Mouse (Mus musculus) liver, postnatal 0 days (tissue): ENCODE measurements at regions not wholly inside any gene's neighbourhood (a gene's known extent, or its start where the extent isn't known, plus 50 kb on each side); places are given as distances from the start of the nearest gene placed in this dataset.
A peak's percentile ranks its signal among the peaks of the same experiment; 100 is the strongest.

Experiments
- ATAC-seq: fragments of 200-750 bp; cut with Nextera tagmentation; 2 replicates; pipeline ENCODE4 v1.8.0; 2017; ENCODE audit warnings: mild to moderate bottlenecking, moderate library complexity
- DNase-seq: peaks from one replicate; pipeline ENCODE4 v3.0.0-alpha.2; 2016
- H3K27ac ChIP-seq: fragments of 300-500 bp; sonication (generic); 2 replicates; pipeline ENCODE4 v1.5.1; 2014; ENCODE audit warnings: antibody characterized with exemption, moderate library complexity, mild to moderate bottlenecking, low read depth
- H3K27me3 ChIP-seq: fragments of 300-500 bp; sonication (generic); 2 replicates; pipeline ENCODE4 v1.6.1; 2014; ENCODE audit warnings: low read length, control low read depth, mixed read lengths; ENCODE audit not compliant: insufficient read depth
- H3K36me3 ChIP-seq: fragments of 300-500 bp; sonication (generic); replicated peaks from 2 replicates; pipeline ENCODE4 v1.6.1; 2014; ENCODE audit warnings: mild to moderate bottlenecking, control low read depth, low read length, moderate library complexity, mixed read lengths; ENCODE audit not compliant: insufficient read depth
- H3K4me1 ChIP-seq: fragments of 300-500 bp; sonication (generic); 2 replicates; pipeline ENCODE4 v1.6.1; 2014; ENCODE audit warnings: antibody characterized with exemption, mild to moderate bottlenecking, control low read depth; ENCODE audit not compliant: insufficient read depth
- H3K4me2 ChIP-seq: fragments of 300-500 bp; sonication (generic); 2 replicates; pipeline ENCODE4 v1.6.1; 2014; ENCODE audit warnings: low read depth, mild to moderate bottlenecking, low read length, moderate library complexity, mixed read lengths
- H3K4me3 ChIP-seq: fragments of 300-500 bp; sonication (generic); 2 replicates; pipeline ENCODE4 v1.5.1; 2014; ENCODE audit warnings: low read depth, low read length
- H3K9ac ChIP-seq: fragments of 300-500 bp; sonication (generic); replicated peaks from 2 replicates; pipeline ENCODE4 v1.6.1; 2014; ENCODE audit warnings: mild to moderate bottlenecking, moderate library complexity
- H3K9me3 ChIP-seq: fragments of 300-500 bp; sonication (generic); 2 replicates; pipeline ENCODE4 v1.6.1; 2016; ENCODE audit warnings: mild to moderate bottlenecking, control low read depth, low read length, mixed read lengths
- CTCF ChIP-seq: sonication (generic); IDR thresholded peaks from 2 replicates; pipeline ENCODE4 v1.5.1; 2016; ENCODE audit warnings: antibody characterized with exemption, low read depth
- EP300 ChIP-seq: IDR thresholded peaks from 2 replicates; pipeline ENCODE4 v1.6.1; 2016; ENCODE audit warnings: antibody characterized with exemption, low read depth, mild to moderate bottlenecking
- WGBS: fragments of 180-500 bp; shearing (Covaris S2); extraction: QIAGEN DNeasy Blood & Tissue Kit; methylation state at CpG from one replicate; pipeline ENCODE4 v1.1.7; 2014; ENCODE audit not compliant: insufficient replicate concordance; 5-methylcytosine and 5-hydroxymethylcytosine counted together

- Histone ChIP-seq H3K36me3 (no peaks in the 10 kb centered on the region), H3K4me2 (no peak overlapping the region), H3K9ac (no peak overlapping the region), H3K4me3 (no peak overlapping the region), H3K27me3 (no peaks in the 10 kb centered on the region), H3K27ac (no peak overlapping the region), H3K4me1 (peaks cover 7% of the 10 kb centered on the region), H3K9me3 (no peaks in the 10 kb centered on the region)
- ATAC-seq (no peak), DNase-seq (no peak)
- no peak for TF ChIP-seq CTCF
- TF ChIP-seq EP300 = no peak
- WGBS = 69% methylated on average over 11 of the region's 11 CpGs
These were observed 243.2 kb upstream of the Fn1 start for GRCm38 (mm10) chr1:71896141-71896725.

DNA sequence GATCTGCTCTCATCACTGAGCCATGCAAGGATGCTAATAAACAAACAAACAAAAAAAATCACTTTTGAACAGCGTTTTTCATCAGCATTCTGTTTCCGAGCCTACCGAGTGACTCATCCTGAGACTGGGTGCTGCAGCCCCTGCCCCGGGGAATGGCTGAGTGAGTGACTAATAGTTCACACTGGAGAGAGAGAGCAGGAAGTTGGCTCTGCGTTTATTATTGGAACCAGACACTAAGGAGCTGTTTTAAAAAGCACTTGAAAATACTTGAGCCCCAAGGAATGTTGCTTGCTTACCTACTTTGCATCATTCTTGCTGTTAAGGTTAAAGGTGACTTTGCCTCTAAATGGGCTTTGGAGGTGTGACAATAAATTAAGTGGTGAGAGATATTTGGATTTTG, 240.6 kb upstream of the Fn1 start:
- ATAC-seq (no peak), DNase-seq (no peak)
- Histone ChIP-seq H3K27me3 (no peaks in the 10 kb centered on the region), H3K4me2 (no peak overlapping the region), H3K27ac (no peak overlapping the region), H3K36me3 (no peaks in the 10 kb centered on the region), H3K9me3 (no peaks in the 10 kb centered on the region), H3K4me3 (no peak overlapping the region), H3K9ac (no peak overlapping the region), H3K4me1 (peaks cover 5% of the 10 kb centered on the region)
- 39% methylated on average over 5 of the region's 5 CpGs for WGBS
- TF ChIP-seq EP300 = no peak
- no peak for TF ChIP-seq CTCF

GRCm38 (mm10) chr1:71887809-71888208, 234.8 kb upstream of the Fn1 start:
- peak overlapping the region; percentile 61; the same call in 1 of the 2 replicates for H3K4me2 ChIP-seq
- 64% methylated on average over 3 of the region's 3 CpGs for WGBS
- peak overlapping the region; percentile 89 for H3K27ac ChIP-seq
- peak; percentile 94 for ATAC-seq
- TF ChIP-seq CTCF = no peak
- peak; percentile 69 for TF ChIP-seq EP300
- peak overlapping the region; percentile 58 for H3K9ac ChIP-seq
- peaks cover 15% of the 10 kb centered on the region for H3K4me1 ChIP-seq
- no peaks in the 10 kb centered on the region for H3K27me3 ChIP-seq
- peak; percentile 59 for DNase-seq
- H3K4me3 ChIP-seq = peak overlapping the region; percentile 26; the same call in 1 of the 2 replicates
- H3K36me3 ChIP-seq = no peaks in the 10 kb centered on the region
- H3K9me3 ChIP-seq = no peaks in the 10 kb centered on the region

DNA sequence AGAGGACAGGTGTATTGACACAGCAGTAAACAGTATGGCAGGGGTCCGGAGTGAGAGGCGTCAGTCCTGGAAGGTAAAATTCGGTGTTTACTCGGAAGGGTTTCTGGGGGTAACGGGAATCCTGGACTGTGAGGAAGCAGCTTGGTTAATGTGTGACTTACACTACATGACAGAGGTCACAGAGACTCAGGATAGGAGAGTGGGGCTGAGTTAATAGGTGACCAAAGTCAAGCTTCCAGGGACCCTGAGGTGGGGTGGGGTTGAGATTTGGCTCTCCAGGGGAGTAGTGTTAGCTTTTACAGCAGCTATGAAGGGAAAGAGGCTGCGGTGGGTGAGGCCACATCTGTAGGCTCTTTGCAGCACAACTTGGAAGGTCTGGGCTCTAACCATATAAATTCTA, 233.9 kb upstream of the Fn1 start:
- H3K4me1 ChIP-seq = peaks cover 15% of the 10 kb centered on the region
- H3K9ac ChIP-seq = no peak overlapping the region
- H3K27me3 ChIP-seq = no peaks in the 10 kb centered on the region
- H3K27ac ChIP-seq = peak overlapping the region; percentile 75
- no peak overlapping the region for H3K4me3 ChIP-seq
- DNase-seq (peak; percentile 44), ATAC-seq (peak; percentile 66)
- no peaks in the 10 kb centered on the region for H3K9me3 ChIP-seq
- peak overlapping the region; percentile 16 for H3K4me2 ChIP-seq
- 64% methylated on average over 6 of the region's 6 CpGs for WGBS
- TF ChIP-seq CTCF (no peak), EP300 (no peak)
- no peaks in the 10 kb centered on the region for H3K36me3 ChIP-seq

DNA sequence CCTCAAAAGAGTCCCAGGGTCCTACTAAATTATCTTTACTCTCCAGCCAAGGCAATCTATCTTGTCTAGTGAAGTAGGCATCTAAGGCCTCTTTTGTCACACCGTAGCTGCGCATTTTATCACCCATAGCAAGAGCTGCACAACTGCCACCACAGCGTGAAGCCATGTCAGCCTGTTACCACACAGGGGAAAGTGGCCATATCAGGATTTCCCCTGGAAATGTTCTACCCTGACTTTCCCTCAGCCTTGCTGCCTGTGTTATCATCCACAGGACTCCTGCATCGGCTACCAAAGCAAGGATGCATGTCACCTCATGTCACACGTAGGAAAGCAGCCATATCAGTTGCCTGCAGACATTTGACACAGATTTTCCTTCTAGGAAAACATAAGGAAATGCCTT, 233.2 kb upstream of the Fn1 start:
- WGBS = 41% methylated on average over 5 of the region's 5 CpGs
- ATAC-seq = no peak
- TF ChIP-seq CTCF = no peak
- no peak for TF ChIP-seq EP300
- Histone ChIP-seq H3K9me3 (no peaks in the 10 kb centered on the region), H3K4me1 (peaks cover 15% of the 10 kb centered on the region), H3K27ac (peak overlapping the region; percentile 75), H3K4me3 (no peak overlapping the region), H3K9ac (no peak overlapping the region), H3K4me2 (no peak overlapping the region), H3K36me3 (no peaks in the 10 kb centered on the region), H3K27me3 (no peaks in the 10 kb centered on the region)
- no peak for DNase-seq

GRCm38 (mm10) chr1:71881851-71882250, 228.9 kb upstream of the Fn1 start:
- H3K4me3 ChIP-seq = no peak overlapping the region
- no peak for TF ChIP-seq EP300
- TF ChIP-seq CTCF = no peak
- H3K9ac ChIP-seq = no peak overlapping the region
- no peak overlapping the region for H3K27ac ChIP-seq
- no peak for DNase-seq
- H3K36me3 ChIP-seq = no peaks in the 10 kb centered on the region
- no peaks in the 10 kb centered on the region for H3K27me3 ChIP-seq
- ATAC-seq = no peak
- H3K9me3 ChIP-seq = no peaks in the 10 kb centered on the region
- peaks cover 15% of the 10 kb centered on the region for H3K4me1 ChIP-seq
- 83% methylated on average over 12 of the region's 12 CpGs for WGBS
- H3K4me2 ChIP-seq = no peak overlapping the region

- DNase-seq = no peak
- Histone ChIP-seq H3K4me1 (peaks cover 12% of the 10 kb centered on the region), H3K4me2 (no peak overlapping the region), H3K9ac (no peak overlapping the region), H3K4me3 (no peak overlapping the region), H3K36me3 (no peaks in the 10 kb centered on the region), H3K9me3 (no peaks in the 10 kb centered on the region), H3K27ac (no peak overlapping the region), H3K27me3 (no peaks in the 10 kb centered on the region)
- no peak for ATAC-seq
- 89% methylated on average over 4 of the region's 4 CpGs for WGBS
- TF ChIP-seq EP300 (no peak), CTCF (no peak)
These were observed 228.2 kb upstream of the Fn1 start for GRCm38 (mm10) chr1:71881191-71881590.
